Mouse (Mus musculus) common myeloid progenitor, adult 5-6 weeks (primary cell): ENCODE measurements around the gene Srebf1. TPM values are rescaled to one million over a fixed set of nuclear protein-coding genes. Genes with fewer than 3 reads are reported as not detected.

ENCODE experiments used
- ATAC-seq: replicated peaks from 2 replicates; pipeline ENCODE4 v1.8.0; 2016; ENCODE audit warnings: low read depth, mild to moderate bottlenecking, moderate TSS enrichment, inconsistent platforms; ENCODE audit not compliant: poor library complexity, severe bottlenecking
- total RNA-seq: library from RNA; stranded (forward); fragments of 200-1000, 187-1606 nt; gene quantifications from 2 replicates; pipeline ENCODE4 v1.2.3, GENCODE M21; 2017

Srebf1 gene
- total RNA-seq, 1 experiment from 2014 or later = 32.9 TPM

GRCm38 (mm10) chr11:60209217-60209932 lies 13.0 kb downstream of the Srebf1 start:
- ATAC-seq = no peak; the same call in 1 of the 2 replicates

- ATAC-seq = no peak
These were observed 13.7 kb downstream of the Srebf1 start for GRCm38 (mm10) chr11:60208712-60209111.

- no peak for ATAC-seq
These were observed 14.2 kb downstream of the Srebf1 start for GRCm38 (mm10) chr11:60208201-60208600.

- no peak for ATAC-seq
These were observed 16.2 kb downstream of the Srebf1 start for GRCm38 (mm10) chr11:60206207-60206606.

GRCm38 (mm10) chr11:60205026-60205425 lies 17.4 kb downstream of the Srebf1 start:
- no peak for ATAC-seq

GRCm38 (mm10) chr11:60202710-60203638 lies 19.4 kb downstream of the Srebf1 start:
- no peak for ATAC-seq

- ATAC-seq = no peak
These were observed 22.0 kb downstream of the Srebf1 start for GRCm38 (mm10) chr11:60200384-60200783.

GRCm38 (mm10) chr11:60199702-60200184 lies 22.6 kb downstream of the Srebf1 start:
- ATAC-seq = peak; percentile 85

GRCm38 (mm10) chr11:60198651-60199050 lies 23.7 kb downstream of the Srebf1 start:
- no peak for ATAC-seq

GRCm38 (mm10) chr11:60197998-60198619 lies 24.3 kb downstream of the Srebf1 start:
- no peak for ATAC-seq

- ATAC-seq = no peak
These were observed 26.0 kb downstream of the Srebf1 start for GRCm38 (mm10) chr11:60196344-60196743.

- ATAC-seq = no peak
These were observed 27.3 kb downstream of the Srebf1 start for GRCm38 (mm10) chr11:60195108-60195507.

GRCm38 (mm10) chr11:60193556-60193955 lies 28.8 kb downstream of the Srebf1 start:
- no peak for ATAC-seq

- ATAC-seq = no peak
These were observed 29.8 kb downstream of the Srebf1 start for GRCm38 (mm10) chr11:60192534-60192933.

GRCm38 (mm10) chr11:60190055-60190641 lies 32.2 kb downstream of the Srebf1 start:
- ATAC-seq = no peak

- no peak for ATAC-seq
These were observed 32.8 kb downstream of the Srebf1 start for GRCm38 (mm10) chr11:60189501-60190040.

GRCm38 (mm10) chr11:60188275-60188853 lies 34.0 kb downstream of the Srebf1 start:
- no peak for ATAC-seq

- no peak for ATAC-seq
These were observed 35.3 kb downstream of the Srebf1 start for GRCm38 (mm10) chr11:60187070-60187469.

GRCm38 (mm10) chr11:60185396-60186231 lies 36.8 kb downstream of the Srebf1 start:
- peak; percentile 84 for ATAC-seq
